Mouse (Mus musculus) G1E (cell line): ENCODE results near the gene 1810010H24Rik. TPM values are rescaled to one million over a fixed set of nuclear protein-coding genes. Genes with fewer than 3 reads are reported as not detected.
A peak's percentile ranks its signal among the peaks of the same experiment; 100 is the strongest.
"Not testable (repeated sequence)": the region's sequence is repeated elsewhere in the genome, so short reads cannot be mapped to it uniquely, and the experiment has no call there.

Source experiments
- ATAC-seq: 2 replicates; pipeline ENCODE4 v1.8.0; 2016; ENCODE audit warnings: mild to moderate bottlenecking; ENCODE audit not compliant: insufficient number of reproducible peaks, poor library complexity, low FRiP score, severe bottlenecking; ENCODE audit errors: extremely low read depth
- DNase-seq: peaks from one replicate; pipeline ENCODE4 v3.0.0; 2012; ENCODE audit warnings: low spot score
- H3K27me3 ChIP-seq: 2 replicates; pipeline ENCODE4 v1.6.1; 2012; ENCODE audit warnings: mild to moderate bottlenecking, low read length, inconsistent platforms; ENCODE audit not compliant: insufficient read depth
- H3K36me3 ChIP-seq: replicated peaks from 2 replicates; pipeline ENCODE3; 2012; ENCODE audit warnings: mild to moderate bottlenecking, inconsistent platforms
- H3K4me1 ChIP-seq: 2 replicates; pipeline ENCODE4 v1.6.1; 2012; ENCODE audit warnings: low read depth, low read length, inconsistent platforms, mixed read lengths; ENCODE audit not compliant: insufficient read depth
- H3K4me3 ChIP-seq: 2 replicates; pipeline ENCODE4 v1.5.1; 2012; ENCODE audit warnings: low read depth, mild to moderate bottlenecking, inconsistent platforms, low read length, moderate library complexity, mixed read lengths
- H3K9me3 ChIP-seq: replicated peaks from 2 replicates; pipeline ENCODE4 v1.6.1; 2012; ENCODE audit warnings: inconsistent platforms
- CTCF ChIP-seq: IDR thresholded peaks from 2 replicates; pipeline ENCODE4 v1.5.1; 2012; ENCODE audit warnings: low read depth, low read length, inconsistent platforms, mixed read lengths
- GATA1 ChIP-seq: IDR thresholded peaks from 2 replicates; pipeline ENCODE4 v1.6.1; 2012; ENCODE audit warnings: borderline replicate concordance, low read length, inconsistent platforms, mixed read lengths
- GATA2 ChIP-seq: IDR thresholded peaks from 2 replicates; pipeline ENCODE4 v1.6.1; 2012; ENCODE audit warnings: low read depth, low read length, inconsistent platforms, borderline replicate concordance
- POLR2AphosphoS5 ChIP-seq: IDR thresholded peaks from 2 replicates; pipeline ENCODE4 v1.6.1; 2012; ENCODE audit warnings: low read depth, low read length, inconsistent platforms; ENCODE audit not compliant: insufficient replicate concordance
- TAL1 ChIP-seq: conservative IDR thresholded peaks from 2 replicates; pipeline ENCODE4 v1.6.1; 2012; ENCODE audit warnings: low read depth, low read length, inconsistent platforms, mixed read lengths
- polyA plus RNA-seq: library from polyadenylated mRNA; stranded (reverse); fragments of >175 nt; gene quantifications from 2 replicates; pipeline ENCODE4 v1.2.3, GENCODE M21; 2012
- total RNA-seq, 2 experiments: library from RNA; stranded (forward) in 1 of 2; stranded (reverse) in 1 of 2; fragments of 200-1000 nt in 1 of 2; fragments of >200 nt in 1 of 2; fragmentation: Nextera tagmentation in 1 of 2; gene quantifications; 2 replicates each; pipeline ENCODE4 v1.2.3; 2014 to 2017

Gene 1810010H24Rik
- total and polyA plus RNA-seq, 3 experiments, result 0.62 to 2.6 (median 0.87) TPM

GRCm38 (mm10) chr11:107018606-107019005 lies 6.9 kb upstream of the 1810010H24Rik start:
- Histone ChIP-seq H3K27me3 (peaks cover 12% of the 10 kb centered on the region; the same call in 1 of the 2 replicates), H3K4me3 (no peak overlapping the region; the same call in 1 of the 2 replicates), H3K36me3 (no peaks in the 10 kb centered on the region), H3K4me1 (peaks cover 14% of the 10 kb centered on the region), H3K9me3 (0 out of 2 replicates have a peak, but pooled peaks cover 2% of the 10 kb centered on the region)
- TF ChIP-seq GATA1, result no peak
- no peak for TF ChIP-seq TAL1
- no peak for TF ChIP-seq GATA2
- TF ChIP-seq CTCF, result peak; percentile 67
- no peak for ATAC-seq
- DNase-seq, result no peak

- TF ChIP-seq GATA1, result no peak
- no peak for DNase-seq
- no peak for ATAC-seq
- Histone ChIP-seq H3K36me3 (no peaks in the 10 kb centered on the region), H3K27me3 (peaks cover 17% of the 10 kb centered on the region), H3K9me3 (no peaks in the 10 kb centered on the region), H3K4me3 (no peak overlapping the region), H3K4me1 (peaks cover 15% of the 10 kb centered on the region)
Measured at GRCm38 (mm10) chr11:107019318-107019717, 6.2 kb upstream of the 1810010H24Rik start.

GRCm38 (mm10) chr11:107019722-107020121 lies 5.8 kb upstream of the 1810010H24Rik start:
- ATAC-seq, H3K9me3 ChIP-seq, H3K4me3 ChIP-seq, H3K36me3 ChIP-seq, DNase-seq: not testable (repeated sequence)
- H3K27me3 ChIP-seq, result peaks cover 21% of the 10 kb centered on the region
- peaks cover 11% of the 10 kb centered on the region for H3K4me1 ChIP-seq

- H3K4me1 ChIP-seq, result peaks cover 32% of the 10 kb centered on the region
- ATAC-seq (no peak), DNase-seq (no peak)
- H3K9me3 ChIP-seq, result no peaks in the 10 kb centered on the region
- no peaks in the 10 kb centered on the region for H3K36me3 ChIP-seq
- no peak for TF ChIP-seq TAL1
- no peak for TF ChIP-seq GATA2
- TF ChIP-seq GATA1, result no peak
- TF ChIP-seq POLR2AphosphoS5, result no peak
- TF ChIP-seq CTCF, result no peak
- H3K4me3 ChIP-seq, result no peak overlapping the region
- peaks cover 38% of the 10 kb centered on the region for H3K27me3 ChIP-seq
Measured at GRCm38 (mm10) chr11:107022050-107022683, 3.3 kb upstream of the 1810010H24Rik start.

GRCm38 (mm10) chr11:107024406-107024805 lies 1.1 kb upstream of the 1810010H24Rik start:
- no peak overlapping the region for H3K4me3 ChIP-seq
- no peak for TF ChIP-seq CTCF
- TF ChIP-seq GATA2, result no peak
- no peak for TF ChIP-seq TAL1
- ATAC-seq, result no peak
- H3K9me3 ChIP-seq, result no peaks in the 10 kb centered on the region
- peaks cover 36% of the 10 kb centered on the region for H3K4me1 ChIP-seq
- no peak for DNase-seq
- H3K36me3 ChIP-seq, result no peaks in the 10 kb centered on the region
- H3K27me3 ChIP-seq, result peaks cover 38% of the 10 kb centered on the region

- Histone ChIP-seq H3K27me3 (peaks cover 38% of the 10 kb centered on the region), H3K4me1 (peaks cover 35% of the 10 kb centered on the region), H3K9me3 (no peaks in the 10 kb centered on the region), H3K4me3 (peak overlapping the region; percentile 81; the same call in 1 of the 2 replicates), H3K36me3 (peaks cover 2% of the 10 kb centered on the region)
- no peak for ATAC-seq
- TF ChIP-seq GATA2 (no peak), POLR2AphosphoS5 (no peak)
- DNase-seq, result peak; percentile 48
Measured at GRCm38 (mm10) chr11:107026554-107027430, 1.3 kb downstream of the 1810010H24Rik start.
